Mouse (Mus musculus): ENCODE data around the gene Mphosph6.

DNA sequence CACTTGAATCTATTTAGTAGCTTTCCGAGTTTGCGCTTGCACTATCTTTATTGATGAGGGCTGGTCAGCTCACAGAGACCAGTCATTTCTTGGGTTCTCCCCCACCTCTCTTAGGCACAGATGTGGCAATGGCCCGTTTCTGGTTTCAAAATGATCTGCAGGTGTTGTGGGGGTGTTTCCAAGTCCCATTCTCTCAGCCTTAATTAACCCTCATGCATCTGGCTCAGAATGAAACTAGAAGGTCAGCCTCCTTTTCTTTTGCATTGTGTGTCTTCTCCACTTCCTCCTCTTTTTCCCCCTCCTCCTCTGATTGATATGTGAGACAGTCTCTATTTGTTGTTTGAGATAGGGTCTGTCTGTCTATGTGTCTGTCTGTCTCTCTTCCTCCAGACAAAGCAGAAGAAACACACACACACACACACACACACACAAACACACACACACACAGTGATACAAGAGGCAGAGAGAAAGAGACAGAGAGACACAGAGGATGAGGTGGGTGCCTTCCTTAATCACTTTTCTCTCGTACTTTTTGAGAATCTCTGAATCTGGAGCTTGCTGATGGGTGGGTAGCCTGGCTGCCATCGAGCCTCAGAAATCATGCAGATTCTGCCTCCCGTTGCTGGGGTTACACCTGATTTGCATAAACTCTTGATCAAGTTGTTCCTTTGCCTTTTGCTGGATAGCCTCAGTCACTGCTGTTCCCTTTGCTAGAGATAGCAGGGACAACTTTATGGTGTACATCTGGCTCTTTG, 20.2 kb downstream of the Mphosph6 start:
- TF ChIP-seq CTCF (conservative IDR thresholded peaks at IDR 0.05; ENCODE audit: insufficient read depth, insufficient read length, low read depth, low read length) (no peak), POLR2A (IDR thresholded peaks at IDR 0.05; ENCODE audit: low read depth, low read length) (no peak)

Data from kidney, adult 2 months (tissue).